Mouse (Mus musculus): ENCODE results near the gene Med25. TPM values are rescaled to one million over a fixed set of nuclear protein-coding genes. Genes with fewer than 3 reads are reported as not detected.

Med25 gene
- 177 and 180 TPM in 2 replicates for polyA plus RNA-seq (2016; fragmentation: Nextera tagmentation; extraction: Ambion mirVana)

DNA sequence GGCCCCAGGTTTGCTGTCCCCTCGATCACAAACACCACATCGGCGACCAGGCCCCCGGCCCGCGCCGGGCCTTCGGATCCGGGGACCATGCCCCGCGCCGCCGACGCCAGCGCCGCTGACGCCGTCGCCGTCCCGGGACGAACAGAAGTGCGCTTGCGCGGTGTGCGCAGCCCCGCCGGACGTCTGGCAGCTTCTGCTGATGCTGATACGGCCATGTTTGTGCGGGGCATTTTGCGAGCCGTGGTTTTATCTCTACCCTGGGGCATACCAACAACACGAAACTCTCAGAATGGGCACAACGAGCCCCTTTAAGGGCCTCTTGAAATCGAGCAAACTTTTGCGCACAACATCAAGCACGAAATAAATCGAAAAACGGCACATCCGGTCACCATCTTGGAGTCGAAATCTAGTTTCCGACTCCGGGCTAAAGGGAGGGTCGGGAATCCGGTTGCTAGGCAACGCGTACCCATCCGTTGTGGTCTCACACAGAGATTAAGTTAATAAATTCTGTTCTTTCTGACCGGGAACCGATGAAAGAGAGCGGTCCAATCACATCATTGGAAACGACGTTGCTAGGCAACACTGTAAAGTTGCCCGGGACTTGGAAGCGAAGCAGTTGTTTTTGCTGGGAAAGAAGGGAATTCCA lies at the start of gene Med25:
Gene Med25 (minus strand): TSS at position 437 of the 646 bp plus-strand sequence.
- H3K27ac ChIP-seq (replicated peaks), result peak within 1 kb of the TSS; percentile 97
- H3K9me3 ChIP-seq, result no peaks in the 10 kb centered on the region
- H3K36me3 ChIP-seq, result peaks cover 20% of the 10 kb centered on the region
- H3K9ac ChIP-seq (replicated peaks), result peak within 1 kb of the TSS; percentile 94
- H3K27me3 ChIP-seq, result no peaks in the 10 kb centered on the region
- H3K4me1 ChIP-seq, result peaks cover 51% of the 10 kb centered on the region
- peak; percentile 71 for ATAC-seq (ENCODE audit: low FRiP score, low read depth)
- peak within 1 kb of the TSS; percentile 97 for H3K4me2 ChIP-seq (replicated peaks)
- H3K4me3 ChIP-seq, result peak within 1 kb of the TSS; percentile 92
- WGBS, result under 1% methylated on average over 56 of the region's 56 CpGs

DNA sequence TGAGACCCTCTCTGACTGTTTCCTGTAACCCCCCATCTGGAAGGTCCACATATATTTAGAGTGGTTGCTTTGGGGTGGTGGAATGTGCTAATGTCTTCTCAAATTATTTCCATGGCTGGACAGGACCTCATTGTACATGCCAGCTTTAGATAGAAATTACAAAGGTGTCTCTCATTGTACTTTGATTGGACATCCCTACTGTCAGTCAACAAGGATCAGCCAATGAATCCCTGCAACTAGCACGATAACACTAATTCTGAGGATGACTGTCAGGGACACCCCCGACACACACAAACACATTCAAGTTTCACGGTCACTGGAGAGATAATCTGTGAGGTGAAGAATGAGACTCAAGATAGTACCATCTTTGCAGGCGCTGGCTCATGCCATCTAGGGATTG lies 46.2 kb upstream of the Med25 start:
- no peak overlapping the region for H3K27ac ChIP-seq (replicated peaks)
- no peaks in the 10 kb centered on the region for H3K36me3 ChIP-seq
- H3K9me3 ChIP-seq, result 0 out of 2 replicates have a peak, but pooled peaks cover 5% of the 10 kb centered on the region
- no peak for ATAC-seq (ENCODE audit: low FRiP score, low read depth)
- H3K4me2 ChIP-seq (replicated peaks), result no peak overlapping the region
- H3K9ac ChIP-seq (replicated peaks), result no peak overlapping the region
- H3K4me1 ChIP-seq, result no peaks in the 10 kb centered on the region
- H3K27me3 ChIP-seq, result no peaks in the 10 kb centered on the region
- H3K4me3 ChIP-seq, result no peak overlapping the region
- WGBS, result 93% methylated on average over 4 of the region's 4 CpGs

DNA sequence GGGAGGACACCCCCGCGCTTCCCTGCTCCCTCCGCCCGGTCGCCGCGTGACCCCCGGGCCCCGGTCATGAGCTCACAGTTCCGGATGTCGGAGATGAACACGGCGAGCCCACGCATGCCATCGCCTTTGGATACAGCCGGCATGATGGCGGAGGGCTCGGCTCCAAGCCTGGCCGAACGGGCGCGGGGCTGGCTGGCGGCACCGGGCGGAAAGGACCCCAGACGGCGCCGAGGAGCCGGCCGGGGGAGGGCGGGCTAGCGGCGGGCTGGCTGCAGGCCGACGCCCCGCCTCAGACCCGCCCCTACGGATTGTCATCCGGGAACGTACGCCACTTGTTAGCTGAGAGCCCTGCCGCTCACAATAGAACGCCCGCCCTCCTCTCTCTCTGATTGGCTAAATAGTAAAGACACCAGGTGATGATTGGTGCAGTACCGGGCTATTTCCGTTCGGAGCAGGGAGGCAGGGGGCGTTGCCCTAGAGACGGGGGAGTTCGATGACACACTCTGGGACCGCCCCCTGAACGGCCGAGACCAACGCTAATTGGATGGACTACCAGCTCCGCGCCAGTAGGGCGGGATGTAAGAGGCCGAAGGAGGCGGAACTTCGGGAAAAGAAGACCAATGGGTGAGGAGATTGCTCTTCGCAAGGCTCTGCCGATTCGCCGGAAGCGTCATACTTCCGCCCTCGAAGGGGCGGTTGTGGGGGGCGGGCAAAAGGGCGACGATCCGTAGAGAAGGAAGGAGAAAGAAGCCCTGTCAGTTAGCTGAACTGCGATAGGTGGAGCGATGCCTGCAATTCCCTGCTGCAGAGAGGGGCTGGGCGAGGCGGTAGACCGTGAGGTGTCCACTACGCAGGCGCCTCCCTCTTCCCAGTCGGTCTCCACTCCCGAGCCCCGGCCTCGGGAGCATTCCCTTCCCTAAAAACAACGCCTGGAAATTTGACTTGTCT lies 37.0 kb upstream of the Med25 start, which contains the start of gene Ap2a1:
Gene Ap2a1 (minus strand): TSS at position 293 of the 948 bp plus-strand sequence.
- Histone ChIP-seq H3K9me3 (no peaks in the 10 kb centered on the region), H3K9ac (replicated peaks) (peak within 1 kb of the TSS; percentile 94), H3K27me3 (no peaks in the 10 kb centered on the region), H3K4me1 (peaks cover 21% of the 10 kb centered on the region), H3K4me3 (peak within 1 kb of the TSS; percentile 91), H3K4me2 (replicated peaks) (peak within 1 kb of the TSS; percentile 86), H3K27ac (replicated peaks) (peak within 1 kb of the TSS; percentile 90), H3K36me3 (peaks cover 13% of the 10 kb centered on the region)
- ATAC-seq (ENCODE audit: low FRiP score, low read depth), result peak; percentile 100
- under 1% methylated on average over 84 of the region's 84 CpGs for WGBS

DNA sequence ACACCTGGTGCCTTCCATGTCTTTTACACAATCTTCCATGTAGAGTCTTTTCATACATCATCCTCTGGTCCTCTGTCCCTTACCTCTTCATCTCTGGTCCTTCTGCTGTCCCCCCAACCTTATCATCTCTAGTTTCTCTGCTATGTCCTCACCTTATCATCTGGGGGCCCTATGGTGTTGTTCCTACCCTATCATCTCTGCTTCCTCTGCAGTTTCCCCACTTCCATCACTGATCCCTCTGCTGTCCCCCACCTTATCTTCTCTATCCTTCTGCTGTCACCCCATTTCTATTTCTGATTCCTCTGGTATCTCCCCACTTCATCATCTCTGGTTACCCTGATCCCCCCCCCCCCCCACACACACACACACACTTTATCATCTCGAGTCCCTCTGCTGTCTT lies 36.1 kb upstream of the Med25 start:
- no peak for ATAC-seq (ENCODE audit: low FRiP score, low read depth)

DNA sequence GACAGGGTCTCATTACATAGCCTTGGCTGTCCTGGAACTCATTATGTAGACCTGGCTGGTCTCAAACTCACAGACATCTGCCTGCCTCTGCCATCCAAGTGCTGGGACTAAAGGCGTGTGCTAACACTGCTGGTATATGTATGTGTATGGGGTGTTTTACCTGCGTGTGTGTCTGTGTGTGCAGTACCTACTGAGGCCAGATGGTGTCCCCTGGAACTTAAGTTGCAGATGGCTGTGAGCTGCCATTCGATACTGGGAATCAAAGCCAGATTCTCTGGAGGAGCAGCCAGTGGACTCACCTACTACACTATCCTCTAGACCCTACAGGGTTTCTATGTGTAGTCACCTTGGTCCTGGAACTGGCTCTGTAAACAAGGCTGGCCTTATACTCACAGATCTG lies 33.0 kb upstream of the Med25 start:
- Histone ChIP-seq H3K27me3 (no peaks in the 10 kb centered on the region), H3K4me3 (no peak overlapping the region), H3K4me2 (replicated peaks) (no peak overlapping the region), H3K36me3 (peaks cover 39% of the 10 kb centered on the region), H3K9ac (replicated peaks) (no peak overlapping the region), H3K9me3 (no peaks in the 10 kb centered on the region), H3K4me1 (peaks cover 20% of the 10 kb centered on the region), H3K27ac (replicated peaks) (no peak overlapping the region)
- ATAC-seq (ENCODE audit: low FRiP score, low read depth), result no peak
- WGBS, result 74% methylated on average over 3 of the region's 3 CpGs

More for the DNA sequence above, 36.1 kb upstream of the Med25 start:
- Histone ChIP-seq H3K9me3 (no peaks in the 10 kb centered on the region), H3K36me3 (peaks cover 22% of the 10 kb centered on the region), H3K27ac (replicated peaks) (peak overlapping the region; percentile 76; the same call in 1 of the 2 replicates), H3K4me3 (peak overlapping the region; percentile 91), H3K4me2 (replicated peaks) (peak overlapping the region; percentile 86), H3K27me3 (no peaks in the 10 kb centered on the region), H3K4me1 (peaks cover 21% of the 10 kb centered on the region), H3K9ac (replicated peaks) (peak overlapping the region; percentile 94)
- 0% methylated on average over 1 of the region's 1 CpGs for WGBS

DNA sequence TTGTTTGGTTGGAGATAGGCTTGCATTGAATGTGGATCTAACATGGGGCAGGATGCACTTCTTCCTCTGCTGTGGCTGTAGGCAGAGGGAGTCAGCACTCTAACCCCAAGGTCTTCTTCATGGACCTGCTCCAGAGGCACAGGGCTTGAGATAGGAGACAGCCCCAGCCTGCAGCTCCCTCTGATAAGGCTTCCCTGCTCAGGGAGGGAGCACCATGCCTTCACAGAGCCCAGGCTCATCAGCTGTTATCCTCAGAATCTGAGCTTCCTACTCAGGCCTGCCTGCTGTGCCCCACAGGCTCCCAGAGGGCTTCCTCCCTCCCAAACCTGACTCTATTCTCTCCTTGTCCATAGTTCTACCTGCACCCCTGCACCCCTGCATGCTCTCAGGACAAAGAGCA lies 30.0 kb upstream of the Med25 start:
- Histone ChIP-seq H3K9ac (replicated peaks) (no peak overlapping the region), H3K4me1 (peaks cover 4% of the 10 kb centered on the region), H3K27me3 (no peaks in the 10 kb centered on the region), H3K36me3 (peaks cover 45% of the 10 kb centered on the region), H3K4me2 (replicated peaks) (no peak overlapping the region), H3K4me3 (no peak overlapping the region), H3K9me3 (no peaks in the 10 kb centered on the region), H3K27ac (replicated peaks) (no peak overlapping the region)
- no peak for ATAC-seq (ENCODE audit: low FRiP score, low read depth)

DNA sequence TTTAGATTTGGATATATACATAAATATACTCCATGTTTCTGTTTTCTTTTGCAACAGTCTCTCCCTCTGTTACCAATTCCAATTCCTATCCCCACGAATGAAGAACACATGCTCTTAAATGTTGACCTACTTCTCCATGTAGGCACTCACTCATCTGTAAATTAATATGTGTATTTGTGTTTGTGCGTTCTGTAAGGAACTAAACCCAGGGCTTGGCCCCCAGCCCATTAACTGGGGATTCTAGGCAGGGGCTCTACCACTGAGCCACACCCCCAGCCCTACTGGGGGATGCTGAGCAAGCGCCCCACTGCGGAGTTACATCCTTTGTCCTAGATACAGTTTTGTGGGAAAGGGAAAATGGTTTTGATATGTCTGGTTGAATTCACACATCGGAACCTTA lies 26.6 kb upstream of the Med25 start:
- no peak overlapping the region for H3K4me2 ChIP-seq (replicated peaks)
- no peak overlapping the region for H3K4me3 ChIP-seq
- H3K4me1 ChIP-seq, result no peaks in the 10 kb centered on the region; the same call in 1 of the 2 replicates
- H3K27me3 ChIP-seq, result no peaks in the 10 kb centered on the region
- peaks cover 55% of the 10 kb centered on the region for H3K36me3 ChIP-seq
- no peak overlapping the region for H3K9ac ChIP-seq (replicated peaks)
- 91% methylated on average over 5 of the region's 5 CpGs for WGBS
- ATAC-seq (ENCODE audit: low FRiP score, low read depth), result no peak
- H3K27ac ChIP-seq (replicated peaks), result no peak overlapping the region
- no peaks in the 10 kb centered on the region for H3K9me3 ChIP-seq

DNA sequence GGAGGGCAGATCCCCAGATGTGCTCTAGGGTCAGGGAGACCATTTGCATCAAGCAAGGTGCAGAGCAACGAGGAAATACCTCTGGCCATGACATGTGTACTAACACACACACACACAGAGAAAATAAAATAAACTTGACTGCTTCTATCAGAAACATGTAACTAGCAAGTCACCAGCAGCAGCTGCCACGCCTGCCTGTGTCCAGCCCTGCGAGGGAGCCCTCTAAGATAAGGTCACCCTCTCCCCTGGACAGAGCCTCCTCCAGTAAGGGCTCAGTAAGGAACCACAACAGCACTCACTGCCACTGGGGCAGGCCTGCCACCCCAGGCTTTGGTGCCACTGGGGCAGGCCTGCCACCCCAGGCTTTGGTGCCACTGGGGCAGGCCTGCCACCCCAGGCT lies 25.7 kb upstream of the Med25 start:
- Histone ChIP-seq H3K4me1 (no peaks in the 10 kb centered on the region; the same call in 1 of the 2 replicates), H3K9me3 (no peaks in the 10 kb centered on the region), H3K9ac (replicated peaks) (no peak overlapping the region), H3K27ac (replicated peaks) (no peak overlapping the region), H3K36me3 (peaks cover 56% of the 10 kb centered on the region), H3K4me3 (no peak overlapping the region), H3K4me2 (replicated peaks) (no peak overlapping the region), H3K27me3 (no peaks in the 10 kb centered on the region)
- no peak for ATAC-seq (ENCODE audit: low FRiP score, low read depth)
- 94% methylated on average over 3 of the region's 3 CpGs for WGBS

DNA sequence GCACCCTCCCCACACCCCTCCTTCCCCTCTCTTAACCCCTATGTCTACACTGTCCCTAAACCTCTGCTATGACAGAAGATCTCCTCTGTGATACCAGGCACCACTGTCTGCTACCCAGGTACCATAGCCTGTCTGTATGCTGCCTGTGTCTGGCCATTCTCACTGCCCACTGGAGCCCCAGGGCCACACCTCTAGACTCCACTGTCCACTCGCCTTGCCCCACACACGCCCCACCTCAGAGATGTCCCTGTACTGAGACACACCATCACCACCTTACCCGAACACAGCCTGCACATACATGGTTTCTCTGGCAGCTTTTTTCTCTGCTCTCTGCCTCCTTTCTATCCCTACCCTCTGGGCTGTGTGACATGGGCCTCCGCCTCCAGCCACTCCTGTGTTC lies 24.4 kb upstream of the Med25 start:
- Histone ChIP-seq H3K4me3 (no peak overlapping the region), H3K36me3 (peaks cover 59% of the 10 kb centered on the region), H3K27ac (replicated peaks) (no peak overlapping the region), H3K9ac (replicated peaks) (no peak overlapping the region), H3K4me1 (no peaks in the 10 kb centered on the region; the same call in 1 of the 2 replicates), H3K27me3 (no peaks in the 10 kb centered on the region), H3K4me2 (replicated peaks) (no peak overlapping the region), H3K9me3 (no peaks in the 10 kb centered on the region)
- 91% methylated on average over 4 of the region's 4 CpGs for WGBS
- no peak for ATAC-seq (ENCODE audit: low FRiP score, low read depth)

DNA sequence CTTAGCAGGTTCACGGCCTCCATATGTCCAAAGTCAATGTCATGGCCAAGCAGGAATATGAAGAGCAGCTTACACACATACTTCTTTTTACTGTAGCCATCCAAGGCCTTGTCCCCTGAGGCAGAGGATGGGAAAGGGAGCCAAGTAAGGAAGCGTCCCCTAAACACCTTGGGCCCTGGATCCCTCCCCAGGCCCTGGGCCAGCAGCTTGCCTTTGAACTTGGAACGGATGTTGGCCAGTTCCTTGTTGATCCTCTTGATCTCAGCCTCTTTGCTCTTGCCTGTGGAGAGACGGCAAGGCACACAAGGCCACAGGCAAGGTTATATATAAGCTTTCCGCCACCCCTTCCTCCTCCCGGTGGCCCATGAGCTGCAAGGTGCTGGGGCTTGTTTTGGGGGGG lies 23.7 kb upstream of the Med25 start:
- Histone ChIP-seq H3K27ac (replicated peaks) (no peak overlapping the region), H3K4me3 (no peak overlapping the region), H3K27me3 (no peaks in the 10 kb centered on the region), H3K4me1 (no peaks in the 10 kb centered on the region; the same call in 1 of the 2 replicates), H3K4me2 (replicated peaks) (no peak overlapping the region), H3K9me3 (no peaks in the 10 kb centered on the region), H3K36me3 (peaks cover 62% of the 10 kb centered on the region), H3K9ac (replicated peaks) (no peak overlapping the region)
- 86% methylated on average over 6 of the region's 6 CpGs for WGBS
- no peak for ATAC-seq (ENCODE audit: low FRiP score, low read depth)

DNA sequence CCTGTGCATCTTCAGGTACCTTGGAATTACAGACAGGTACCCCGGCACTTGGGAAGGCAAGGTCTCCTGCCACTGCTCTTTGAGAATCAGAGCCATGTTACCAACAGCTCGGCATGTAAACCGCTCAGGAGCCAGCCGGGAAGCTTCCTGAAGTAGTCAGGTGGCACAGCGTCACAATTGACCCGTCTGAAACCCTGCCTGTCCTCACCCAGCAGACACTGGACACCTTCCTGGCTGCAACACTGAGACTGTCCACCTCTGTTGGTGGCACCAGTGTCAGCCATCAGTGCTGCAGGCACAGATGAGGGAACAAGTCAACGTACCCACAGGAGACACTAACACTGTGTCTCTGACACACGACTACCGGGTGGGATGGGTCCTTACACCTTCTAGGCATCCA lies 22.8 kb upstream of the Med25 start:
- Histone ChIP-seq H3K4me1 (no peaks in the 10 kb centered on the region; the same call in 1 of the 2 replicates), H3K27me3 (no peaks in the 10 kb centered on the region), H3K4me2 (replicated peaks) (no peak overlapping the region), H3K9me3 (no peaks in the 10 kb centered on the region), H3K27ac (replicated peaks) (no peak overlapping the region), H3K9ac (replicated peaks) (no peak overlapping the region), H3K36me3 (peaks cover 70% of the 10 kb centered on the region), H3K4me3 (no peak overlapping the region)
- whole genome bisulfite sequencing, result 95% methylated on average over 9 of the region's 9 CpGs
- ATAC-seq (ENCODE audit: low FRiP score, low read depth), result no peak

DNA sequence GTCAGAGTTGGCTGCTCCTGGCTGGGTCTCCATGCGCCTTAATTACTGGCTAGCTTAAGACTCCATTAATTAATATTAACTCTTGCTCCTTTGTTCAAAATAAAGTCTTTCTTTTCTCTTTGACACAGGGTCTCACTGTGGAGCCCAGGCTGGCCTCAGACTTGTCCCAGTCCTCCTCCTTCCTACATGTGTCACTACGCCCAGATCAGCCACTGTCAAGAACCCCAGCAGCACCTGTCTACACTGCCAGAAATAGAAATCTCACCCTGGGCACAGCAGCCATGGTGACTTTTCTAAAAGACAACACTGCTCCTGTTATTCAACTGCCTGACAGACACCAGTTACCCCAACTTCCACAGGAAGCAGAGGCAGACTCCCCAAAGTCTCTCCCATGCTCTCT lies 21.9 kb upstream of the Med25 start:
- H3K4me3 ChIP-seq, result no peak overlapping the region
- peaks cover 74% of the 10 kb centered on the region for H3K36me3 ChIP-seq
- no peak overlapping the region for H3K27ac ChIP-seq (replicated peaks)
- WGBS, result 93% methylated on average over 2 of the region's 2 CpGs
- no peak overlapping the region for H3K4me2 ChIP-seq (replicated peaks)
- ATAC-seq (ENCODE audit: low FRiP score, low read depth), result no peak
- H3K4me1 ChIP-seq, result no peaks in the 10 kb centered on the region; the same call in 1 of the 2 replicates
- H3K27me3 ChIP-seq, result no peaks in the 10 kb centered on the region
- no peak overlapping the region for H3K9ac ChIP-seq (replicated peaks)
- H3K9me3 ChIP-seq, result no peaks in the 10 kb centered on the region
